Mouse (Mus musculus): ENCODE data around the gene Slc43a3.
"Not testable (repeated sequence)": the region's sequence is repeated elsewhere in the genome, so short reads cannot be mapped to it uniquely, and the experiment has no call there.

Gene Slc43a3

GRCm38 (mm10) chr2:84936474-84937429 lies at the start of gene Slc43a3:
Gene Slc43a3 (plus strand): TSS chr2:84936579.
- no peak for DNase-seq

DNA sequence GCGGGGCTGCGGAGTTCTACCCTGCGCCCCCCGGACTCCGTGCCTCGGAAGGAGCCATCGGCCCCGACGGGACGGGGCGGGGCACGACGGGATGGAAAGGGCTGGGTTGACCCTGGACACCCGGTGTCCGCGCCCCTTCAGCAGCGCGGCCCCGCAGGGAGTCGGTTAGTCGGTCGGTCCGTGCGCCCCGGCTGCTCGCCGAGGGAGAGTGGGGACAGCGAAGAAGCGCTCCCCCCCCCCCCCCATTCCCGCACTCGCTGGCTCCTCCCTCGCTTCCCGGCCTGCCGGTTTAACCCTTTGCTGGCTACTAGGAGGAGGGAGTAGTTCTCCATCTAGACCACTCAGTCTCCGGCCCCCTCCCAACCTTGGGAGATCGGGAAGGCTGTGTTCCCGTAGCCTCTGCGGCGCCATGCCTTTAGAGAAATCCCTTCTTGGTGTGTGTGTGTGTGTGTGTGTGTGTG lies 49.5 kb upstream of the Slc43a3 start:
- DNase-seq = no peak

DNA sequence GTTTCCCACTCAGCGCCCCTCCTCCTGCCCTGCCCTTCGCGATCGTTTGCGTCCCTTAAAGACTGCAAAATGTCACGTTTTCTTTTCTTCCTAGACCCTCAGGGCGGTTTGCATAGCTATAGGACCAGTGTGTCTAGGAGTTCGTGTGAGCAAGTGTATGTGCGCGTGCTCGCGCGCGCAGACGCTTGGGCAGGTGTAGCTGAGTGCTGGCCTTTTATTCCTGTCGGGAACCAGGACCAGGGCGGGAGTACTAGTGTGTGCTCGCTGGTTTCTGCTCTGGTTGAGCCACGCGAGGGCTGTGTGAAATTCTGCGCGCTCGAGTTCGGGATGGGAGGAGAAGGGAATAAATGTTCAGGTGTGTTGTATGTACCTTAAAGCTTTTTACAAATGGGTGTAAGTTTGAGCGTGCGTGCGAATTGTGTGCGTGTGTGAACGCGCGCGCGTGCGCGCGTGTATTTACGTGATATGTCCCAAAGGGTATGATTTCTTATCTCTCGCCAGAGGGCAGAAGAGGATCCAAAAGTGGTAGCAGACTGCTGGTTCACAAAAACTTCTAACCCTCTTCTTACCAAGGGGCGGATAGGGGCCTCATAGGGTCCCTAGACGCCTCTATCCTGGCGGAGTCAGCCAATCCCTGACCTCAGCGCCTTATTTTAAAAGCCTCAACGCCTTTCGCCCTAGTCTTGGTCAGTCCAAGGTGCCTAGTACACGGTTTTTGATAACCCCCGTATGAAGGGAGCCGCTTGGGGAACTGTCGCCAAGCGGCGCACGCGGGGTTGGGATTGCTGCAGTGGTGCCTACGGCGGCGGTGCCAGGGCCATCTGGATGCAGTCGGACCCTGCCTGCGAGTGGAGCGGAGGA lies 48.7 kb upstream of the Slc43a3 start:
- DNase-seq = no peak

- no peak for DNase-seq
These were observed 47.6 kb upstream of the Slc43a3 start for GRCm38 (mm10) chr2:84888657-84889315.

DNA sequence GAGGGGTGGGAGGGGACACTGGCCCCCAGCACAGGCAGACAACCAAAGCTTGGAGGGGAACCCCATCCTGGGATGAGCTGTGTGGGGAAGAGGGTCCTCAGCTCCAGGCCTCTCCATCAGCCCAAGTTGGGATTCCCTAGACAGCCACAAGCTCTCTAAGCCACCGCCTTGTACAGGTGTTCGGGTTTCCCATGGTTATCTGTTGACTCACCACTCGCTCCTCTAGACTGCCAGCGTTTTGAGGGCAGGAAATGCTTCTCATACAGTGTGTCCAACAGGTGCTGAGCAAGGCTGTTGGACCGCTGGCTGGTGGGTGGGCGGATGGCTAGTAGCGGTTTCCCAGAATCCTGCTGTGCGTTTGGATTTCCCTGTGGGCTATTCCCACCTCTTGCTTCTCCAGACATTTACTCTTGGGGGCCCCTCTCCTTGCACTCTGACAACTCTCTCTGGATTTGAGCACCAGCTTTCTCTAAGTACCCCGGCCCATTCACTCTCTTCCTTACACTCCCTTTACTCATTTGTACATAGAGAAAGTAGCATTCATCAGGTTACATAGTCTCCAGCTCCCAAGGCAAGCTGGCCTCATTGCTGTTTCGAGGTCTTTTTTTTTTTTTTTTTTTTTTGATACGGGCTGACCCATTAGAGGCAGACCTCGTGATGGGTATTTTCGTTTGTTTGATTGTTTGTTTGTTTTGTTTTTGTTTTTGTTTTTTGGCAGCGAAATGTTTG lies 46.9 kb upstream of the Slc43a3 start:
- DNase-seq = no peak

DNA sequence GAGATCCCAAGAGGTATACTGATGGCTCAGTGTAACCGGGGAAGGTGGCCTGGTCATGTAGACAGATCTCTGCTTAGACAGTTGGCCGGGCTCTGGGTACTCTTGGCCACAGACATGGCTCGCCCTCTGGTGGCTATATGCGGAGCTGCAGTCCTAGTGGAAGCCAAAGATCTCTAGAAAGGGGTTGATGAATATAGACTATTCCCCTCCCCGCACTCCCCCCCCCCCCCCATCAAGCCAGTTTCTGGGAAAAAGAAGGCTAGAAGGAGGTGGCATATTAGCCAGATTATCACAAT lies 46.4 kb upstream of the Slc43a3 start:
- peak; percentile 76 for DNase-seq

- DNase-seq = no peak
These were observed 43.0 kb upstream of the Slc43a3 start for GRCm38 (mm10) chr2:84893359-84893758.

- no peak for DNase-seq
These were observed 40.7 kb upstream of the Slc43a3 start for GRCm38 (mm10) chr2:84895495-84896198.

- not testable (repeated sequence) for DNase-seq
These were observed 39.7 kb upstream of the Slc43a3 start for GRCm38 (mm10) chr2:84896686-84897085.

DNA sequence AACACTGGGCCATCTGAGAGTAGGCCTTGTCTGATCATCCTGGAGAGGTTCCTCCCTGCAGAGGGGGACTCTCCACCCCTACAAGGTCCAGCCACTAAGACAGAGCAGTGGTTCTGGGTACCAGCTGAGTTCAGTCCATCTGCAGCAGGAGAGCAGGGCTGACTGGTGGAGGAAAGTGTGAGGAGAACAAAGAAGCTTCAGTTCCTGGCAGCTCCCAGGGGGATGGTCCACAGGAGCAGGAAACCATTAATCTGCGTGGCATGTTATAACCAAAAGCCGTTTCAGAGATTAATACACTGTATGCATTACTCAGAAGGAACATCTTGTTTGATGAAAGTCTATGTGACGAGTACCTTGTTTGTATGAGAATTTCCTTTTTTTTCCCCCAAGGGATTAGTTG lies 23.7 kb upstream of the Slc43a3 start:
- DNase-seq = no peak

DNA sequence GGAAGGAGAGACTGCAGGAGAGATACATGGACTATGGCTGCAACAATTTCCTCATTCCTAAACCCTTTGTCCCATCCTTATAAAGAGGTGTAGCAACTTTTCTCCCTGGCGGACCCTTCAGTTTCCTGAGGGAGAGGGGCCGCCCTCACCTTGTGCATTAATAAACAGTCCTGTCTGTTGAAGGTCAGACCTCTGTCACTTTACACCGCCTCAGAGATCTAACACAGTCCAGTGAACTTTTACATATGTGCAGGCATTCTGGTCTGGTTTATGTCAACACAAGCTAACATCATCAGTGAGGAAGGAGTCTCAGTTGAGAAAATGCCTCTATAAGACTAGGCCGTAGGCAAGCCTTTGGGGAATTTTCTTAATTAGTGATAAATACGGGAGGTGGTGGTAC lies 22.5 kb upstream of the Slc43a3 start:
- DNase-seq = no peak

DNA sequence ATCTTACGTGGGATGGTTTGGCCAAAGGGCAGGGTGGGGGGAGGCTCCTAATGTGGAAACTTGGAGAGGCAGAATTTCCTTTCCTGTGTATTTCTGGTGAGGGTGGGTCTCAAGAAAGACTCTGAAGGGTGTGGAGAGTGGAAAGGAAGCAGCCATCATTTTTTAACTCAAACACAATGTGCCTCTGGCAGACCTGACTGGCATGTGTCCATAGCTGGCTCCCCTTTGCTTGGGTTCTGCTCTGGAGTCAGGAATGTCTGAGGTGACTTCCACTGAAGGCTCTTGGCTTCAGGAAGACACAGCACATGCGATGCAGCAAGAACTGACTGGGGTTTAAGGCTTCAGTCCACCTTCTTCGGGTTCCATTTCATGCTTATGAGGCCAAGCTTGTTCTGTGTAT lies 21.0 kb upstream of the Slc43a3 start:
- no peak for DNase-seq

DNA sequence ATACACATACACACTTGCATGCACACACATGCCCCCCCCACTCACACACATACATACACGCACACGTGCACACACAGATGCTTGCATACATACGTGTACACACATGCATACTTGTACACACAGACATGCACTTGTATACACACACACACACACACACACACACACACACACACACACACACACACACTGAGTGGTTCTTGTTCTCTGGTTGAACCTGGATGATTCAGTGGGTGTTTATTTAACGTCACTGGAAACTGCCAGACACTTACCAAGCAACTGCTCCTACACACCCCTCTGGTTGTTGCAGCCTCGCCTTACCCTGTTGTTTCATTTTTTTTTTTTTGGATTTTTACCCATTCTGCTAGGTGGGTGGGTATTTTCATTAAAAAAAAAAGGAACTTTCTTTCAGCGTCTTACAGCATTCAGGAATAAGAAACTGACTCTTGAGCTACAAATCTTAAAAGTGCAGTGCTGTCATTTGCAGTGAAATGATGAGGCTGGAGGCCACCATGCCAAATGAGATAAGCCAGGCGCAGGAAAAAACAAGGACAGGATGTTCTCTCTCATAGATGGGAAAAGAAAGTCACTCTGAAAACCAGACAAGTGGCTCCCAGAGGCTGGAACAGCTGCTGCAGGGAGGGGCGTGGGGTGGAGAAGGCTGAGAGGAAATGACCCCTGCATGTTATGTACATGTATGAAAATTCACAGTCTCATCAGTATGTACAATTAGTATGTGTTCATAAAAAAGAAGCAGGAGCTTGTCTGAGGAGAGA lies 19.6 kb upstream of the Slc43a3 start:
- DNase-seq = no peak

GRCm38 (mm10) chr2:84918188-84918587 lies 18.2 kb upstream of the Slc43a3 start:
- no peak for DNase-seq

DNA sequence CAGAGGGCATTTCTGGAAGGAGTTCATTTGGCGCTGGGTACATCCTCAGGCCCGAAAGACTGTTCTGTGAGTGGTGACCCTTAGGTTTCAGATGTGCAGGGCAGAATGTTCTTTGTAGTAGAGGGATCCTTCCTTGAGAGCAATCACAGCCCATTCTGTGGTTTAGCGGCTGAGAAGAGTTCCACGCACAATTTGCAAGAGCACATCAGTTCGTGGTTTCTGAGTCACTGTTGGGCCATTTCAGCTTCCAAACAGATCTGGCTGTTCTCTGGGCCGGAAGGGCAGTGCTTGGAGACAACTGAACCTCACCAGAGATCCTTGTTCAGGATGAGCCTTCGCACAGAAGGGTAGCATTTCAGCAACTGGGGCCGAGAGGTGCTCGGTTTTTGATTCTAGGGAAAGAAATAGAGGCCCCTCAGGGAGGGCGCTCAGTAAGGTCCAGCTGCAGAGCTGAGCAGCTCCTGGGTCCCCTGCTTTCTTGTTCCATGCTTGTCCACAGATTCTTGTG lies 16.7 kb upstream of the Slc43a3 start:
- DNase-seq = no peak

GRCm38 (mm10) chr2:84930186-84930585 lies 6.2 kb upstream of the Slc43a3 start:
- no peak for DNase-seq

- DNase-seq = no peak
These were observed 2.3 kb upstream of the Slc43a3 start for GRCm38 (mm10) chr2:84933992-84934648.

GRCm38 (mm10) chr2:84934649-84935007 lies 1.8 kb upstream of the Slc43a3 start:
- no peak for DNase-seq

- no peak for DNase-seq
These were observed 1.3 kb upstream of the Slc43a3 start for GRCm38 (mm10) chr2:84935065-84935464.

GRCm38 (mm10) chr2:84937491-84938150 lies 1.2 kb downstream of the Slc43a3 start:
- DNase-seq = no peak

Data from cerebellum, adult 9-10 months (tissue).